Mouse (Mus musculus): Measurements from ENCODE around the gene Trim2.

Trim2 gene

DNA sequence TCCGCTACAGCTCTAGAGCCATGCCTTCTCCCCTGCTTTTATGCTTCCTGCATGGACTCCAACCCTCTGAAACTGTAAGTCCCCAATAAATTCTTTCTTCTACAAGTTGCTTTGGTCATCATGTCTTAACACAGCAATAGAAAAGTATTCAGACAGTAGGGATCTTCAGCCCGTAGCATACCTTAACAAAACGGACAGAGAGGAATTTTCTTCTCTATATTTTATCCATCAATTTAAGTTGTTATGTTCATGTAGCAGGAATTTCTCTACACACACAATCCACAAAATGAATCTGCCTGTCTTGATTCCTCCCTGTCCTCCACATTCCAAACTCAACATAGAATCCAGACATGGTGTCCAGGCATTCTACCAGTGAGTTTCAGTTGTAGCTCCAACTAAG, at the start of gene Trim2:
Trim2 (minus strand) TSS at position 101 of the 400 bp plus-strand sequence.
- no peak for DNase-seq (ENCODE audit: low spot score)

DNA sequence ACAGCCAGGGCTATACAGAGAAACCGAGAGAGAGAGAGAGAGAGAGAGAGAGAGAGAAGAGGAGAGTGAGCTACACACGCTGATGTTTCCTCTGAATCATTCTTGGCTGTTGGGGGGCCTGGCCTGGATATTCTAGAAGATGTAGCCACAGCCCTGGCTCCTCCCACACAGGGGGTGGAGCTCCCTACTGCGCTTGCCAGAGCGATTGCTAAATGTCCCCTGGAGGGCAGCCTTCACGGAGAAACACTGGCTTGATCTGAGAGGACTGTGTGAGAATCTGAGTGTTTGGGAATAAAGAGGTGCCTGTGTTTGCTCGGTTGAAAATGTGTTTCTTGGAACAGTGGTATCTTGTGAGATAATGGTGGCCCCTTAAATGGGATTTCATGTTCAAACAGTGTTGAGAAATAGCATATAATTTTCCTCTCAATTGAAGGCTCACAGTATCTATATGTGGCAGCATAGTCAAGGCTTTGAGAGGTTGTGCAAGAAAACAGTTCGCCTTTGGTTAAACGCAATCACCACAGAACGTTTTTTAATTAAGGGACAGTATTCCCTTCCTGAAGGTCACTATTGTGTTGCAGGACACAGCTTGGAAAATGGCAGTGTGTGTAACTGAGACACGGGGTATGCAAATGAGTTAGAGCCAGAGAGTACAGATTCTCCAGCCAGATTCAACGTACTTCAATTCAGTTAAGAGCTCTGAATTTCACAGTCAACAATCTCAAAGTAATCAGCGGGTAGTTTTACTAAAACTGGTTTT, 49.4 kb upstream of the Trim2 start:
- DNase-seq (ENCODE audit: low spot score), result peak; percentile 72

DNA sequence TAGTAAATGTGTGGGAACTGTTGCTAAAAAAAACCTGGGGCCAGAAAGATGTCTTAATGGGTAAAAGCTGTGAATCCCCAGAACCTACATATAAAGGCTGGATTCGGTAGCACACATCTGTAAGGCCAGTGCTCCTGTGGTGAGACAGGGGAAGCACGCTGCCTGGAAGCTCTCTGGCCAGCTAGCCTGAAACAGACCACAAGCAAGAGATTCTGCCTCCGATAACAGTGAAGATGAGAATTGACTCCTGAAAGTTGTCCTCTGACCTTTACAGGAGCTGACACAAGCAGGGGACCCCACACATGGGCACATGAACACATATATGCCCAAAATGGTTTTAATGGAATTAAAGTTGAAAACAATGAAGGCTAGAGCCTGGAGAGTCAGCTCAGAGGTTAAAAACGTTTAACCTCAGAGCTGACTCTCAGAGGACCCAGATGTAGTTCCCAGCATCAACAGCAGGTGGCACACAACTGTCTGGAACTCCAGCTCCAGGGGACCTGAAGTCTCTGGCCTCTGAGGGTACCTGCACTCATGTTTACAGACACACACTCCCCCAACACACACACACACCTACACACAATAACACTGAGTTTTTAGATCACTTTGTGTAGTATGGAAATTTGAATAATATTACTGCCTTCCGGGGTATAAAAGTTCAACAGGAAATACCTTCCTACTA, 45.8 kb upstream of the Trim2 start:
- DNase-seq (ENCODE audit: low spot score), result peak; percentile 76

DNA sequence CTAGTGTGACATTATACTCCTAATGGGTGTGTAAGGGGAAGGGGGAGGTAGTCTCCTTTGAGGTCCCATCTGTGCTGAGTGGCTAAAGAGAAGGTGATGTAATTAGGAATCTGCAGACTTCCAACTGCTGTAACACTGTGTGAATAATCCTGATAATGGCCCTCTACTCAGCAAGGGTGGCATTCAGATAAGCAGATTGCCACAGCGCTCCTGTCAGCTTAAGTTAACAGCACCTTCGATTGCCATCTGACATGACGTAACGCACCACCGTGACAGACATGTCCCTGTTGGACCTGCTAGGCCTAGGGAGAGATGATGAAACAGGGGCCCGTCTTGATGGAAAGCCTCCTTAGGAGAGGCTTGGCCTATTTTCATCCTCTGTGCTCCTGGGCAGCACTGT, 43.6 kb upstream of the Trim2 start:
- DNase-seq (ENCODE audit: low spot score), result peak; percentile 87

DNA sequence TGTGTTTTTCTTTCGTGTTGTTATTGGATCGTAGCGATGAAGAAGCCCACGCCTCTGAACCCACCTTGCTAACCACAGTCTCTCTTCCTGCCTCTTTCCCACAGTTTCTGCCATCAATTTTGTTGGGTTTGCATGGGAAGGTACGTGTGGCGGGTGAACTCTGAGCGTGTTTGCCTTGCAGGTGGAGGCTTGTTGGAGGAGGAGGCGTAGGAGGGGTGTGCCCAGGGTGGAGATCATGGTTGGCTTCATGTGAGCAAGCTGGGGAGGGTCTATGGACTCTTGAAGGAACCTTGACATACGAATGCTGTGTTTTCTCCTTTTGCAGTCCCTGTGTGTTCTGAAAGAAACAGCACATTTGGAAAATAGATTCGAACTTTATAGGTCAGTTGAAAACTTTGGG, 43.1 kb upstream of the Trim2 start:
- DNase-seq (ENCODE audit: low spot score), result no peak

DNA sequence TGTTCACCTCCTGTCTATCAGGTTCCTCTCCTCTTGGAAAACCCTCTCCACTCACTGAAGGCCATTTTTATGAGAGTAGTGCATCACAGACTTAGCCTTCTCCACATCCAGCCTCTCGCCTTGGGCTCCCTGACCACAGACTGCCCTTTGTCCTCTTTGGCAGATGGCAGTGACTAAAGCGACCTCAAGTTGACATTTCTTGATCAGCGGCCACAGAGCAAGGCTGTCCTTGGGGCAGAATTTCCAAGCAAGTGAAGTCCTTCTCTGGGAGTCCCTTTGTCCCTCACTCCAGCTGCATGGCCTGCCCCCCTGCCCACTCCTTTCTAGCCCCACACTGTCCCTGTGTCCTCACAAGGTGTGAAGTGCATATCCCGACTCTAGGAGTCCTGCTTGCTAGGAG, 40.7 kb upstream of the Trim2 start:
- DNase-seq (ENCODE audit: low spot score), result no peak

DNA sequence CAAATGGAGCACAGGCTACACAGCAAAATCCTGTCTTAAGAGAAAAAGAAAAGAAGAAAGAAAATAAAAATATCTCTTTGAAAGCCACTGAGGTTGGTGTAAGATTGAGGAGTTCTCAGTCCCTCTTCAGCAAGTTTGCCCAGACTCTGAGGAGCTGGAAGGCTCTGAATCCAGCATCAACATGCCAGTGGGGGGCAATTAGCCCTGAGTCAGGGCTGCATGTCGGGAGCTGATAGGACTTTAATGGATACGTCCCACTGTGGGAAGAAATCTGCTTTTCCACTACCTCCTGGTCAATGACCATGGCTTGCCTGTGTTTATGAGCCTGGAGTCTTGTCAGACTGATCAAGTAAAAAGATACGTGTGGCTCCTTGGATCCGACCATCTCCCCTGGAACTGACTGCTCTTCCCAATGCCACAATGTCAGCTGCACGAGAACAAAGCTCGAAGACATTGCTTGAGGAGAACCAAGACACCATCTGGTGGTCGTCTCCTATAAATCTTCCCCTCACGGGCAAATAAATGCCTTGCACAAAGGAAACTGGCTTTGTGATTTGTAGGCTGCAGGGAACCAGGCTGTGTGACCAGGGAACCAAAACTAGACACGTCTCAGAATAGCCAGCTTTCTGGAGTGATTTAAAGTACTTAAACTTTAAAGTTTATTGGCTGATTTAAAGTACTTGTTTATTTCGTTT, 39.9 kb upstream of the Trim2 start:
- DNase-seq (ENCODE audit: low spot score), result no peak

DNA sequence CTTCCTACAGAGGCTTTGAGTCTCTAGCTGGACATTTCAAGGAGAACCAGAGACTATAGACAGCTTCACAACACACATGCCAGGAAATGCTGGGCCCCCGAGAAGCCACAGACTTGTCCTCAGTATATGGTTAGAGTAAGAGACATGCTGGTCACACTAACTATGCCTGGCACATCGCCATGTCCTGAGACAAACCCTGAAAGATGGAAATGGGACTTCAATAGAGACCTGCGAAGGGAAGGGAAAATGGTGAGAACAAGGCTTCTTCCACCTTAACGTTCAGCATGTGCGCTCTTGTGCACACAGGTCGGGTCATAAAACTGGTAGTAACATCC, 38.9 kb upstream of the Trim2 start:
- DNase-seq (ENCODE audit: low spot score), result no peak

DNA sequence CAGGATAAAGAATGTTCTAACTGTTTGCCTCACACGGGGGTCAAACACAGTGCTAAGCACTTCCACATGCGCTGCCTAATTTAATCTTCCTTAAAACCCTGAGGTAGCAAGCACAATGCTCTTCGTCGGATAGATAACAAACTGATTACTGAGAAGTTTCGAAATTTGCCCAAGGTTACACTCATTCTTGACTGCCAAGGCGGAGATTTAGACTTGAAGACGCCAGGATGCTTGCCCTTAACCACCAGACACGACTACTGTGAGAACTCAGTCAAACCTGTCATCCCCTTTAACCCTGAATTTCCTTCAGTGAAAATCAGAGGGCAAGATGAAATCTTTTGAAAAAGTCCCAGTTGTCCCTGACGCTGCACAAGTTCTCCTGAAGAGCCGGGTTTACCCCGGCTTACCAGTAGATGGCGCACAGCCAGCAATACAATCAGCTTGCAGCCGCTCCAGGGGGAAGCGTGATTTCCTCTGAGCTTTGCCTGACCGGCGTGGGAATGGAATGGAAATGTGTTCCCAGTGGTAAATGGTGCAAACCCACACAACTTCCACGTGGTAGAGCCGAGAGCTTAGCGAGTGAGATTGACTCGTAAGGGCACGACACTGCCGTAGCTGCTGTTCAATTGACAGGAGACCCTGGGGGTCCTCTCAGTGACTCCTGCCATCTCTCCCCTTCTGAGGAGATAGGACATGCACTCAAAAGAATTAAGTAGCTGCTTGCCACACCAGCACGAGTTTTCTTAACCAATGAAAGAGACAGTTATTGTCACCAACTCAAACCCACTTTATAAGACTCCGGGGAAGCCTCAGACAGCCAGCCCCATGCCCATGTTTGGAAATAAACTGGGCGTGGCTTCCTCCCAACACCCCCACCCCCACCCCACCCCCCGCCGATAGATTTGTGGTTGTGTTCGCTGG, 38.3 kb upstream of the Trim2 start:
- DNase-seq (ENCODE audit: low spot score), result peak; percentile 69

DNA sequence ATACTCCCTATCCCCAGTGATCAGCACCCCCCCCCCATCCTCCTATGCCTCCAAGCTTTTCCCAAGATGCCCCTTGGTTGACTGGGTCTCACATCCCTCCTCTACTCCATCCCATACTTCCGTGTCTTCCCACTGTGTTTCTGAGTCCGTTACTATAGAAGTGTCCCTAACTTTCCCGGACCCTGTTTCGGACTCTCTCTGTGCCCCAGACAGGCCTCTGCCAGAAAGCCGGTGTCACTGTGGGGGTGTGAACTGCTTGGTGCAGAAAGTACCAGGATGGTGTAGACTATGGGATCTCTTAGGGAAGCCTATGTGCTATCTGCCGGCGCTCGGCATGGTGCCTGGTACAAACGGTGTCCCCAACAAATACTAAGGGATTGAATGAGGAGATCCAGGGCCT, 36.4 kb upstream of the Trim2 start:
- no peak for DNase-seq (ENCODE audit: low spot score)

DNA sequence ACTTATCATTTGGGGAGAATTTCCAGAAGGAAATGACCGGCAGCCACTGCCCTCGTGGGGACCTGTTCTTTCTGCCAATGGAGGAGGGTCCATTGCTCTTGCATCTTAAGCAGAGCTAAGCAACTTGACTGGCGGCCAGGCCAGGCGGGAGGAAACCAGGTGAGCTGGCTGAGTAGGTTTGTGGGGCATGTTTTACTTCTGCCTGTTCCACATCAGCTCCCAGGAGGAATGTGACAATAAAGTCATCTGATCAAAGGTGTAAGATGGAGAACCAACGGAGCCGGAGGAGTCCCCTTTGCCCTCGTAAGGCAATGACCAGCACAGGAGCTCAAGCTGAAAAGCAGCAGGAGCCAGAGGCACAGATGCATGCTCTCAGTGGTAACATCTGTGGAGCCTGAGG, 35.1 kb upstream of the Trim2 start:
- DNase-seq (ENCODE audit: low spot score), result no peak

DNA sequence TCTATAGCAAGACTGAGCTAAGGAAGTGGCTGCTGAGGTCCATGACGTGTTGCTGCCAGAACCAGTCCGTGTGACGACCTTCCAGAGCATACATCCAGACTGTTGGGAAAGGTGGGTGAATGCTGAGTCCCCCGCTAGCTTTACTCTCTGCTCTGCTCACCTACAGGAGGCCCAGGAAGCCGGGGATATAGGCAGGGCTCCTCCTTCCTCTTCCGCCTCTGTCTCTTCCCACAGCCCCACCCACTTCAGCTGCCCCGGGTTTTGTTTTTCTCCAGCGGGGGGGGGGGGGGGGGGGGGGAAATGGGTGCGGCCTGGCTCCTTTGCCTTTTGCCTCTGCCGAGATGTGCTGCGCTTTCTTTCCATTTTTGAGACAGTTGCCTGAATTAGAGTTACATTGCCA, 30.9 kb upstream of the Trim2 start:
- no peak for DNase-seq (ENCODE audit: low spot score)

DNA sequence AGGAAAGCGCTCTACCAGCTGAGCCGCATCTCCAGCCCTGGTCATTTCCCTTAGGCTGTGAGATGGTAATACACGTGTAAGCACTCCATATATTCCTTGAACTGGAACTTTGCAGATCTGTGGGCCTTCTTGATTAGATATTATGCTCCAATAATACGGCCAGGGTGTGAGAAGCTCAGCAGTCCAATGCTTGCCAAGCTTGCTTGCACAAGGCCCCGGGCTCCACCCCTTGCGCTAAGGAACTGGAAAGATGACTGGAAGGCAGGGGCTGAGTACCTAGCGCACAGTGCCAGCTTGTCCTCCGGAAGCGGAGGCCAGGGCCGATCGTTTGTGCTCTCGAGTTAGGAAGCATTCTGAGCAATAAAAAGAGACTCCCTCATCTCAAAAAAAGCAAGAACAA, 29.7 kb upstream of the Trim2 start:
- DNase-seq (ENCODE audit: low spot score), result no peak

DNA sequence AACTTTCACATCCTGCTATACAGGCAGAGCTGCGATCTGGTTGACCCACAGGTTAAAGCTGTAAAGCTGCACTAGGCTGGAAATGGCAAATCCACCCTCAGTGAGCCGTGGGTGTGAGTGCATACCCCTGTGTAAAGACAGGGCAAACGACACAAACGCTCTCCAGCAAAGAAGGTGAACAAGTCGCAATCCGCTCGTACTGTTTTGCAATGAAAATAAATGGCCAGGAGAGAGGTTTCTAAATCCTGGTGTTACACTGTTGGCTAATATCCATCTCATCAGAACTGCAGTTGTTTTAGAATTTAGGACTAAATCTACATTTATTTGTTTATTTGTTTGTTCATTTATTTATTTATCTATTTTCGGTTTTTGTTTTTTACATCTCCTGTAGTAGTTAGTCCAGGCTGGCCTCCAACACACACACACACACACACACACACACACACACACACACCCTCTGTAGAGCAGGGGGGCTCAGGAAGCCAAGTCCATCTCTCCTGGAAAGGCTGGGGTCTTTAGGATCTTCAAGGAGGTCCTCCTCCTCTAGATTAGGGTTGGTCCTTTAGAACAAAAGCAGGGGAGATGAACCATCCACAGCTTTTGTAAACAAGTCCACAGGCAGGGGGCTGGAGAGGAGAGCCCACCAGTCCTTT, 28.9 kb upstream of the Trim2 start:
- DNase-seq (ENCODE audit: low spot score), result no peak

DNA sequence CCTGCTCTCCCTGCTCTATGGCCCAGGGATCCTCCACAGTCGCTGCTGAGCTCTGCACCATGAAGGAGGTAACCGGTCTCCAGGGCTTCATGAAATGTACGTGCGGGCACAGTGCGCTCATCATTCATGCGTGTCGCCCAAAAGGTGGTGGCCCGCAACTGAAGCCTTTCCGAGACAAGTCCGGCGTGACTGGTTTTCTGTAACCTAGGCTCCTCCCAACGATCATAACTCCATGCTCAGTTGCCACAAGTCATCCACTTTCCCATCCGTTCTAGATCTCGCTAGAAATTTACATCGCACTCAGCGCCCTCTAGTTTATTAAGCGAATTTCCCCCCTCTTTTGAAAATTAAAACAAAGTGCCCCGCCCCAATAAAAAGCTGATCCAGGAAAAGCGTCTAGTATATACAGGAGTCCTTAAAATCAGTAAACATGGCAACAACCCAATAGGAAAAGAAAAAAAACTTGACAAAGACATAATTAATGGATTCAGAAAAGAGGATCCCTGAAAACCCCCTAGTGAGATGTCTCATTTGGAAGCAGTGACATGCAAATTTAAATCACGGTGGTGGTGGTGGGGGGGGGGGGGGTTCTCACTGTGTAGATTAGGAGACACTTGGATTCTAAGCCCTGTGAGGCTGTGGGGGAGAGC, 28.2 kb upstream of the Trim2 start:
- no peak for DNase-seq (ENCODE audit: low spot score)

DNA sequence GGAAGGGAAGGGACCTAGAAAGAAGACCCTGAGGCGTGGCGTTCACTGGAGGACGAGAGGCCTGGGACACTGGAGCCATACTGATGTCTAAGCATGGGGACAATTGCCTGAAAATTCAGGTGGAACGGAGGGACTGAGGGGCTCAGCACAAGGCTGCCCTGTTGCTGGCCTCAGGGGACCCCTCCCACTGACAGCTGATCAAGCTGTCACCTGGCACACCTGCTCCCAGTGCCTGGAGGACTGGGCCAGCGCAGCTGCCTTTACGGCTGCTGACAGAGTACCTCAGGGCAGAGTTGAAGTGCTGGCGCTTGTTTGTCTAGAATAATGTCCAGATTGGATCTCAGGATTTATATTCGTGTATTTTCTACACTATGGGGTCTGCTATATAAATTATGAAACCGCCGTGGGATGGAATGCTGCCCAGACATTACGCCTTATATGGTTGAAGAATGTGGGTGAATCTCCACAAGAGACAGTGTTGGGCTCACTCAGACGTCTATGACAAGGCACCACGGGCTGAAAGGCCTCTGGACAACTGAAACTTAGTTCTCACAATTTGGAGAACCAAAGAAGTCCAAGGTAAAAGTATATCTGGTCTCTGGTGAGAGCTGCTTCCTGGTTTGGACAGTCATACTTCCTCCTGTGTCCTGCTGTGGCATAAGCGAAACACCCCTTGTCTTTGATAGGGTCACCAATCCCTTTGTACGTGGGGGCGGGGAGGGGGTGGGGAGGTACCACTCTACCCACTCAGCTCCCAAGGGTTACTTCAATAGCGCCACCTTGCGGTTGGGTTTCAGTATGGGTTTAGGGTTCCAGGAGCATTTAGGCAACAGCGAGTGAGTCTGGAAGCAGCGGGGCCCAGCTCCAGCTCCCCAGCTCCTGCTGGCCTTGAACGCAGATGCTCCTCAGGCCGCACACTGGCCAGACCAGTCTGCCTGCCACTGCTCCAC, 27.0 kb upstream of the Trim2 start:
- peak; percentile 57 for DNase-seq (ENCODE audit: low spot score)

DNA sequence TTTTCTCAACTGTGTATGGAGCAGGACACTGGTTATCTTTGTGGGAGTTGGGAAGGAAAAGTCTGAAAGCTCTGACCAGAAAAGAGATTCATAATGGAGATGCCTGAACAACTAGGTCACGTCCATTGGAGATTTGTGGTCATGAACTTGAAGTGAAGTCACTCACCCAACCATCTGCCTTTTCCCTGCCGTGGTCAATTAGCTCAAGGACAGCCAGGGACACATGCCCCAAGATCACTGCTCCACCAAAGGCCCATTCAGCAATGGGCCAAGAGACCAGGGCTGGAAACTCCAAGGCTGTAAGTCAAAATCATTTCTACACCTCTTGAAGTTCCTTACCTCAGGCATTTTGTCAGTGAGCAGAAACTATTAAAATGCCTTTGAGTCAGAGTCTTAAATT, 23.5 kb upstream of the Trim2 start:
- DNase-seq (ENCODE audit: low spot score), result no peak

DNA sequence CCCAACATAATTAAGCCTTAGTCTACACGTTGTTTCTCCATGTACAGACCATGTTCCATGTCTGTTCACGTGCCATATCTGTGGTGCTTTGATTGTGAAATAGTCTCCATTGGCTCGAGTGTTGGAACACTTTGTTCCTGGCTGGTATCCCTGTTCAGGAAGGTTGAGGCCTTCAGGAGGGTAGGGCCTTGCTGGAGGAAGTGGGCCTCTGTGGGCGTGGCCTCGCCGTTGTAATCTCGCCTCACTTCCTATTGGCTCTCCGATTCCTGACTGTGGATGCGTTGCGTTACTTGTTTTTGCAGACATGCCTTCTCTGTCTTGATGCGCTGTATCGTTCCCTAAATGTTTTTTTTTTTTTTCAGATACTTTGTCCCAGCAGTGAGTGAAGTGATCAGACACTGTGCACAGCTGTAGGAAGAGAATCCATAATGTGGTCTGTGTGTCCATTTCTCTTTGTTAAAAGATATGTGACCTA, 18.3 kb upstream of the Trim2 start:
- no peak for DNase-seq (ENCODE audit: low spot score)

DNA sequence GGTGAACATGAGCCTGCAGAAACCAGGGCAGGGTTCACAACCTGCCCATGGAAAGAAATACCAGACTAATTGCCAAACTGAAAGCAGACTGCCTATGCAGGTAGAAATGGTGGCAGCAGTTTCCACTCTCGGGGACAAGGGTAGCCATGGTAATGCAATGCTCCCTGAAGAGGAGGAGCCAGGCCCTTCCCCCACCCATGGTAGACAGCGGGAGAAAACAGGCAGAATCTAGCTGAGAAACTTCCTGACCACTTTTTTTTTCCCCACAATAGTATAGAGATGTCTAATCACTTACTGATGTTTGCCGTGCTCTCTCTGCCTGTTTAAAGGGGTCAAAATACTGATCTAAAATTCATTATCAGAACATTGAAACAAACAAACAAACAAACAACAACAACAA, 17.8 kb upstream of the Trim2 start:
- no peak for DNase-seq (ENCODE audit: low spot score)

DNA sequence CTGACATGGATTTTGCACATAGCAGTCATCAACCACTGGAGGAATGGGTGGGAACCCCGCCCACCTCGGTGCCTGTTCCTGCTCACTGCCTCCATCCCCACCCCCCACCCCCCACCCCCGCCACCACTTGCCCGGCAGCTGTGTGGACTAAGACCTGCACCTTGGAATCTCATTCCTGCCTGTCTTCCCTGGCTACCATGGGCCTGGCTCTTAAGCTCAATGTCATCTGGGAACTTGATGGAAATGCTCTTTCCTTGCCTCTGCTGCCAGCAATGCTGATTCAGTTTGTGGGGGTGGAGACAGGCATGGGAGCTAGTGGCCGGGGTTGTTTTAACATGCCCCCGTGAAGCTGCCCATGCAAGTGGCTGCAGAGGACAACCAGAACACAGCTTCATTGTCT, 17.3 kb upstream of the Trim2 start:
- no peak for DNase-seq (ENCODE audit: low spot score)
